Mouse (Mus musculus): ENCODE data around the gene Dcbld2.

DNA sequence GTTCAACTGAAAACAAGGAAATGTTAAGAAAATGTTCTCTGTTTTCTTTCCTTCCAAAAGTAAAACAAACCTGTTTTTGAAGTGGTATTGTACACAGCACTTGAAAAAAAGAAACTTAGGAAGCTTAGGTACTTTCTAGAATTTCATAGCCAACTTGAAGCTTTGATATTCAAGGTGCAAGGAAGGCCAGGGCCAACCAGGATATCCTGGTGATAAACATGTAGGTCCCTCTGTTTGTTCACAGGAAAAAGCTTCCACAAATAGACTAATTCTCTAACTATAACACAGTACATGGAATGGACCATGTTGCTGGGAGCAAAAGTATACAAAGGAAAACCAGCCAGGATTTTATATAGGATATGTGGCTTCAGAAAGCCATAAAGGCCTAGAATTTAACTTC, 88.5 kb downstream of the Dcbld2 start:
- TF ChIP-seq CTCF (conservative IDR thresholded peaks at IDR 0.05; ENCODE audit: low read length) (no peak), POU5F1 (IDR thresholded peaks at IDR 0.05; ENCODE audit: borderline replicate concordance, low read length) (no peak)

All from E14TG2a.4 (cell line).